Mouse (Mus musculus) midbrain, embryonic 11.5 days (tissue): ENCODE data around the gene Tbc1d9. TPM values are rescaled to one million over a fixed set of nuclear protein-coding genes. Genes with fewer than 3 reads are reported as not detected.
A peak's percentile ranks its signal among the peaks of the same experiment; 100 is the strongest.

ENCODE experiments used
- ATAC-seq: fragments of 200-750 bp; cut with Nextera tagmentation; 2 replicates; pipeline ENCODE4 v1.8.0; 2017; ENCODE audit warnings: moderate TSS enrichment, moderate library complexity; ENCODE audit not compliant: low FRiP score
- DNase-seq: peaks from one replicate; pipeline ENCODE4 v3.0.0; 2015; ENCODE audit warnings: low spot score; ENCODE audit errors: missing footprints
- H3K27ac ChIP-seq: fragments of 300-500 bp; sonication (generic); 2 replicates; pipeline ENCODE4 v1.5.1; 2014; ENCODE audit warnings: low read depth, low read length
- H3K27me3 ChIP-seq: fragments of 300-500 bp; sonication (generic); 2 replicates; pipeline ENCODE4 v1.6.1; 2014; ENCODE audit warnings: mild to moderate bottlenecking, low read length, moderate library complexity, mixed read lengths; ENCODE audit not compliant: control insufficient read depth, insufficient read depth
- H3K36me3 ChIP-seq: fragments of 300-500 bp; sonication (generic); 2 replicates; pipeline ENCODE4 v1.6.1; 2014; ENCODE audit warnings: mild to moderate bottlenecking, low read length, moderate library complexity, mixed read lengths; ENCODE audit not compliant: control insufficient read depth, insufficient read depth
- H3K4me1 ChIP-seq: fragments of 300-500 bp; sonication (generic); 2 replicates; pipeline ENCODE4 v1.6.1; 2014; ENCODE audit warnings: low read length; ENCODE audit not compliant: control insufficient read depth, insufficient read depth
- H3K4me2 ChIP-seq: fragments of 300-500 bp; sonication (generic); 2 replicates; pipeline ENCODE4 v1.6.1; 2014; ENCODE audit warnings: mild to moderate bottlenecking, moderate library complexity
- H3K4me3 ChIP-seq: fragments of 300-500 bp; sonication (generic); 2 replicates; pipeline ENCODE4 v1.5.1; 2014; ENCODE audit warnings: low read depth, low read length
- H3K9ac ChIP-seq: fragments of 300-500 bp; sonication (generic); 2 replicates; pipeline ENCODE4 v1.6.1; 2014; ENCODE audit warnings: low read length
- H3K9me3 ChIP-seq: fragments of 300-500 bp; sonication (generic); 2 replicates; pipeline ENCODE4 v1.6.1; 2016; ENCODE audit warnings: low read length; ENCODE audit not compliant: control insufficient read depth
- WGBS: fragments of 180-500 bp; shearing (Covaris S2); extraction: QIAGEN DNeasy Blood & Tissue Kit; methylation state at CpG from one replicate; pipeline ENCODE4 v1.1.7; 2014; 5-methylcytosine and 5-hydroxymethylcytosine counted together
- polyA plus RNA-seq: library from polyadenylated mRNA; unstranded; fragments of >200 nt; fragmentation: Nextera tagmentation; extraction: Ambion mirVana; gene quantifications from 2 replicates; pipeline ENCODE4 v1.2.1, GENCODE M21; 2014

Tbc1d9 gene
- polyA plus RNA-seq, result 11.3 and 11.8 TPM in 2 replicates

- Histone ChIP-seq H3K9me3 (no peaks in the 10 kb centered on the region), H3K27me3 (no peaks in the 10 kb centered on the region), H3K4me3 (peak within 1 kb of the TSS; percentile 86), H3K4me2 (peak within 1 kb of the TSS; percentile 49), H3K9ac (peak within 1 kb of the TSS; percentile 98), H3K36me3 (no peaks in the 10 kb centered on the region), H3K4me1 (peaks cover 12% of the 10 kb centered on the region; the same call in 1 of the 2 replicates), H3K27ac (peak within 1 kb of the TSS; percentile 88)
- ATAC-seq, result peak; percentile 91
- DNase-seq, result peak; percentile 97
- under 1% methylated on average over 63 of the region's 63 CpGs for WGBS
These were observed at the start of gene Tbc1d9 for GRCm38 (mm10) chr8:83165235-83165930. Tbc1d9 (plus strand) TSS chr8:83165352.

GRCm38 (mm10) chr8:83135086-83135485 is 30.1 kb upstream of the Tbc1d9 start:
- Histone ChIP-seq H3K36me3 (no peaks in the 10 kb centered on the region), H3K9ac (no peak overlapping the region), H3K27ac (no peak overlapping the region), H3K4me1 (no peaks in the 10 kb centered on the region), H3K4me2 (no peak overlapping the region), H3K27me3 (no peaks in the 10 kb centered on the region), H3K9me3 (no peaks in the 10 kb centered on the region), H3K4me3 (no peak overlapping the region)
- no peak for ATAC-seq
- WGBS, result 56% methylated on average over 2 of the region's 2 CpGs
- DNase-seq, result no peak

- no peaks in the 10 kb centered on the region for H3K4me1 ChIP-seq
- DNase-seq (no peak), ATAC-seq (no peak)
- no peaks in the 10 kb centered on the region for H3K9me3 ChIP-seq
- no peak overlapping the region for H3K4me3 ChIP-seq
- no peaks in the 10 kb centered on the region for H3K27me3 ChIP-seq
- WGBS, result 93% methylated on average over 1 of the region's 1 CpGs
- H3K27ac ChIP-seq, result no peak overlapping the region
- H3K9ac ChIP-seq, result no peak overlapping the region
- H3K36me3 ChIP-seq, result no peaks in the 10 kb centered on the region
- H3K4me2 ChIP-seq, result no peak overlapping the region
These were observed 25.1 kb upstream of the Tbc1d9 start for GRCm38 (mm10) chr8:83140068-83140467.

- Histone ChIP-seq H3K36me3 (no peaks in the 10 kb centered on the region), H3K4me3 (no peak overlapping the region), H3K4me2 (no peak overlapping the region), H3K27me3 (no peaks in the 10 kb centered on the region), H3K27ac (no peak overlapping the region), H3K9me3 (no peaks in the 10 kb centered on the region), H3K9ac (no peak overlapping the region), H3K4me1 (no peaks in the 10 kb centered on the region)
- no peak for ATAC-seq
- peak; percentile 59 for DNase-seq
- 72% methylated on average over 3 of the region's 3 CpGs for WGBS
These were observed 24.4 kb upstream of the Tbc1d9 start for GRCm38 (mm10) chr8:83140701-83141111.

- H3K4me1 ChIP-seq, result no peaks in the 10 kb centered on the region
- no peaks in the 10 kb centered on the region for H3K27me3 ChIP-seq
- peak; percentile 57 for DNase-seq
- H3K27ac ChIP-seq, result no peak overlapping the region
- no peaks in the 10 kb centered on the region for H3K36me3 ChIP-seq
- no peak overlapping the region for H3K4me2 ChIP-seq
- H3K9me3 ChIP-seq, result no peaks in the 10 kb centered on the region
- 87% methylated on average over 5 of the region's 5 CpGs for WGBS
- H3K9ac ChIP-seq, result no peak overlapping the region
- no peak for ATAC-seq
- H3K4me3 ChIP-seq, result no peak overlapping the region
These were observed 23.8 kb upstream of the Tbc1d9 start for GRCm38 (mm10) chr8:83141358-83141757.

DNA sequence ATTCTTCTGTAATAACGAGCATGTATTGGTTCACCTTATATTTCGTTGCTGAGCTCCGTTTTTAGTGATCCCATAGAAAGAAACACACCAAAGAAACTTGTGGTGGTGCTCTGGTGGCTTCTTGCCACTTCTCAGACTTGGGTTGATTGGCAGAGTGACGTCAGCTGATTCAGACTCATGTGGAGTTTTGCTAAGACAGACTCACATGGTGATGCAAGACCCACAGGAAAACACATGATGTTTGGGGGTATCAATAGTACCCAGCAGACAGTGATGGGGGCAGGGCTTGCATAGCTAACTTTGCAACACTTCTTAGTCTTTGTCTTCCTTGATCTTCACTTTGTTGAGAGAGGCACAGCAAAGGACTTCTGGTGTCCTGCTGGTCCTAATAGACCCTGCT is 20.6 kb upstream of the Tbc1d9 start:
- no peak overlapping the region for H3K4me3 ChIP-seq
- H3K9ac ChIP-seq, result no peak overlapping the region
- H3K4me1 ChIP-seq, result no peaks in the 10 kb centered on the region
- H3K36me3 ChIP-seq, result no peaks in the 10 kb centered on the region
- H3K4me2 ChIP-seq, result no peak overlapping the region
- ATAC-seq, result no peak
- H3K27ac ChIP-seq, result no peak overlapping the region
- H3K27me3 ChIP-seq, result no peaks in the 10 kb centered on the region
- no peaks in the 10 kb centered on the region for H3K9me3 ChIP-seq
- WGBS, result 88% methylated on average over 4 of the region's 4 CpGs
- DNase-seq, result peak; percentile 35

DNA sequence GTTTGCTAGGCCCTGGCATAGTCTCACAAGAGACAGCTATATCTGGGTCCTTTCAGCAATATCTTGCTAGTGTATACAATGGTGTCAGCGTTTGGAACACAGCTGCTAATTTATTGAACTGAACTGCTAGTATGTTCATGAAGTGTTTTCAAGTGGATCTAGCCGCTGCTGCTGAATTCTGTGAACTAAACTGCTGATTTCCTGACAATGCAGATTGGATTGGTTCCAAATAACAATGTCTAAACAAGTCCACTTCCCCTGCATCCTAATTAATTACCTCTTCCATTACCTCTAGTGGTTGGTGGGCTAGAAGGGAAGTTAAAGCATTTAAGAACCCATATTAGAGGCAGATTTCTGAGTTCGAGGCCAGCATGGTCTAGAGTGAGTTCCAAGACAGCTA is 19.7 kb upstream of the Tbc1d9 start:
- no peaks in the 10 kb centered on the region for H3K36me3 ChIP-seq
- no peaks in the 10 kb centered on the region for H3K27me3 ChIP-seq
- no peaks in the 10 kb centered on the region for H3K9me3 ChIP-seq
- no peak for ATAC-seq
- H3K27ac ChIP-seq, result no peak overlapping the region
- H3K4me3 ChIP-seq, result no peak overlapping the region
- no peak overlapping the region for H3K4me2 ChIP-seq
- 88% methylated on average over 3 of the region's 3 CpGs for WGBS
- no peak for DNase-seq
- H3K9ac ChIP-seq, result no peak overlapping the region
- no peaks in the 10 kb centered on the region for H3K4me1 ChIP-seq

GRCm38 (mm10) chr8:83149124-83149523 is 16.0 kb upstream of the Tbc1d9 start:
- no peak overlapping the region for H3K4me3 ChIP-seq
- no peaks in the 10 kb centered on the region for H3K36me3 ChIP-seq
- no peak overlapping the region for H3K27ac ChIP-seq
- no peaks in the 10 kb centered on the region for H3K9me3 ChIP-seq
- no peaks in the 10 kb centered on the region for H3K27me3 ChIP-seq
- WGBS, result 93% methylated on average over 6 of the region's 6 CpGs
- no peaks in the 10 kb centered on the region for H3K4me1 ChIP-seq
- no peak overlapping the region for H3K4me2 ChIP-seq
- no peak overlapping the region for H3K9ac ChIP-seq
- DNase-seq (peak; percentile 28), ATAC-seq (no peak)

DNA sequence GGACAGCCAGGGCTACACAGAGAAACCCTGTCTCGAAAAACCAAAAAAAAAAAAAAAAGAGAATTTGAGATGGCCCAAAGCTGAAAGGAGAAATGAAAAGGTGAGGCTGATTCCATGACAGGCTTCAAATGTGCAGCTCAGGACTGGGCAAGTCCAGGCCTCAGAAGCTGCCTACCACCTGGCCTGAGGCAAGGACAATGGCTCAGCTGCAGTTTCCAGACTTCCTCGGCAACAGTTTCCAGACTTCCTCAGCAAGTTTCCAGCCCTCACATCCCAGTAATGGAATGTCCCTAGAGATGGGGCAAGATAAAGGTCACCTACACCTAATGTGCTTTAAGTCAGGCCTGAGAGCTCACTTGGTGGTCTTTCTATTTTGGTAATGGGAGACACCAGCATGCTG is 13.1 kb upstream of the Tbc1d9 start:
- Histone ChIP-seq H3K36me3 (no peaks in the 10 kb centered on the region), H3K27ac (no peak overlapping the region), H3K27me3 (no peaks in the 10 kb centered on the region), H3K9me3 (no peaks in the 10 kb centered on the region), H3K4me3 (no peak overlapping the region), H3K4me1 (no peaks in the 10 kb centered on the region), H3K4me2 (no peak overlapping the region), H3K9ac (no peak overlapping the region)
- ATAC-seq (no peak), DNase-seq (peak; percentile 57)
- WGBS, result 75% methylated on average over 1 of the region's 2 CpGs
